Mouse (Mus musculus): ENCODE measurements around the gene Med11. TPM values are rescaled to one million over a fixed set of nuclear protein-coding genes. Genes with fewer than 3 reads are reported as not detected.

The Med11 gene
- polyA plus RNA-seq, 1 experiment from 2014 or later: 40.9 TPM

- H3K9me3 ChIP-seq (ENCODE audit: control insufficient read depth, low read length): no peaks in the 10 kb centered on the region
- H3K4me3 ChIP-seq (ENCODE audit: low read depth, low read length): no peak overlapping the region
- H3K27me3 ChIP-seq (ENCODE audit: control insufficient read depth, insufficient read depth, low read length): no peaks in the 10 kb centered on the region
- no peak overlapping the region for H3K4me2 ChIP-seq (ENCODE audit: low read depth, low read length, severe bottlenecking)
- WGBS: 74% methylated on average over 14 of the region's 14 CpGs
- ATAC-seq (replicated peaks; ENCODE audit: low FRiP score) (no peak), DNase-seq (ENCODE audit: low spot score) (no peak)
- H3K9ac ChIP-seq (ENCODE audit: low read length): no peak overlapping the region
- H3K4me1 ChIP-seq (replicated peaks; ENCODE audit: control insufficient read depth, insufficient read depth, low read length): no peaks in the 10 kb centered on the region
- no peak overlapping the region for H3K27ac ChIP-seq (ENCODE audit: low read depth, low read length)
- H3K36me3 ChIP-seq (ENCODE audit: control insufficient read depth, insufficient read depth, low read length): no peaks in the 10 kb centered on the region
These were observed 48.1 kb downstream of the Med11 start for GRCm38 (mm10) chr11:70499566-70500475.

- WGBS: 92% methylated on average over 1 of the region's 1 CpGs
- ATAC-seq (replicated peaks; ENCODE audit: low FRiP score) (no peak), DNase-seq (ENCODE audit: low spot score) (no peak)
- no peak overlapping the region for H3K4me3 ChIP-seq (ENCODE audit: low read depth, low read length)
- no peaks in the 10 kb centered on the region for H3K9me3 ChIP-seq (ENCODE audit: control insufficient read depth, low read length)
- no peaks in the 10 kb centered on the region for H3K4me1 ChIP-seq (replicated peaks; ENCODE audit: control insufficient read depth, insufficient read depth, low read length)
- H3K9ac ChIP-seq (ENCODE audit: low read length): no peak overlapping the region
- H3K36me3 ChIP-seq (ENCODE audit: control insufficient read depth, insufficient read depth, low read length): no peaks in the 10 kb centered on the region
- no peaks in the 10 kb centered on the region for H3K27me3 ChIP-seq (ENCODE audit: control insufficient read depth, insufficient read depth, low read length)
- no peak overlapping the region for H3K27ac ChIP-seq (ENCODE audit: low read depth, low read length)
- no peak overlapping the region for H3K4me2 ChIP-seq (ENCODE audit: low read depth, low read length, severe bottlenecking)
These were observed 48.7 kb downstream of the Med11 start for GRCm38 (mm10) chr11:70500476-70500812.

- ATAC-seq (replicated peaks; ENCODE audit: low FRiP score): no peak
- 82% methylated on average over 3 of the region's 3 CpGs for WGBS
These were observed 50.3 kb downstream of the Med11 start for GRCm38 (mm10) chr11:70502018-70502417.

More at GRCm38 (mm10) chr11:70502018-70502417, 50.3 kb downstream of the Med11 start:
- H3K27ac ChIP-seq (ENCODE audit: low read depth, low read length): no peak overlapping the region
- no peak overlapping the region for H3K4me2 ChIP-seq (ENCODE audit: low read depth, low read length, severe bottlenecking)
- no peak overlapping the region for H3K9ac ChIP-seq (ENCODE audit: low read length)
- no peaks in the 10 kb centered on the region for H3K4me1 ChIP-seq (replicated peaks; ENCODE audit: control insufficient read depth, insufficient read depth, low read length)
- H3K36me3 ChIP-seq (ENCODE audit: control insufficient read depth, insufficient read depth, low read length): no peaks in the 10 kb centered on the region
- H3K27me3 ChIP-seq (ENCODE audit: control insufficient read depth, insufficient read depth, low read length): no peaks in the 10 kb centered on the region
- H3K9me3 ChIP-seq (ENCODE audit: control insufficient read depth, low read length): no peaks in the 10 kb centered on the region
- DNase-seq (ENCODE audit: low spot score): no peak
- no peak overlapping the region for H3K4me3 ChIP-seq (ENCODE audit: low read depth, low read length)

Small RNA genes lying within 50 kb of the gene (microRNA-seq; reads per million reads assigned to microRNA genes)
- gene Mir7115 (ENCODE audit: insufficient number of aligned reads): not detected

Other genes with a start within 250 kb of the Med11 start
- gene Slc16a11, start 239.2 kb upstream of the Med11 start, polyA plus RNA-seq (2014; fragmentation: Nextera tagmentation; extraction: Ambion mirVana): 0.91 and 1.0 TPM in 2 replicates
- 14.6 and 15.8 TPM in 2 replicates for gene Slc16a13, start 230.9 kb upstream of the Med11 start, polyA plus RNA-seq (2014; fragmentation: Nextera tagmentation; extraction: Ambion mirVana)
- gene Bcl6b, start 222.1 kb upstream of the Med11 start, polyA plus RNA-seq (2014; fragmentation: Nextera tagmentation; extraction: Ambion mirVana): 4.9 and 6.8 TPM in 2 replicates
- 202 and 223 TPM in 2 replicates for gene 0610010K14Rik, start 214.0 kb upstream of the Med11 start, polyA plus RNA-seq (2014; fragmentation: Nextera tagmentation; extraction: Ambion mirVana)
- gene Gm21988, start 212.1 kb upstream of the Med11 start, polyA plus RNA-seq (2014; fragmentation: Nextera tagmentation; extraction: Ambion mirVana): 9.8 and 9.9 TPM in 2 replicates
- gene Rnasek, start 212.1 kb upstream of the Med11 start, polyA plus RNA-seq (2014; fragmentation: Nextera tagmentation; extraction: Ambion mirVana): 97.8 and 110 TPM in 2 replicates
- 2.5 and 2.7 TPM in 2 replicates for gene Alox12, start 196.6 kb upstream of the Med11 start, polyA plus RNA-seq (2014; fragmentation: Nextera tagmentation; extraction: Ambion mirVana)
- not detected in 2 replicates for gene Alox12e, start 129.3 kb upstream of the Med11 start, polyA plus RNA-seq (2014; fragmentation: Nextera tagmentation; extraction: Ambion mirVana)
- gene Alox15, start 99.9 kb upstream of the Med11 start, polyA plus RNA-seq (2014; fragmentation: Nextera tagmentation; extraction: Ambion mirVana): 0.17 and 0.21 TPM in 2 replicates
- 51.0 and 52.2 TPM in 2 replicates for gene Pelp1, start 41.9 kb upstream of the Med11 start, polyA plus RNA-seq (2014; fragmentation: Nextera tagmentation; extraction: Ambion mirVana)
- gene Arrb2, start 19.3 kb upstream of the Med11 start, polyA plus RNA-seq (2014; fragmentation: Nextera tagmentation; extraction: Ambion mirVana): 44.0 and 47.9 TPM in 2 replicates
- gene Zmynd15, start 7.5 kb downstream of the Med11 start, polyA plus RNA-seq (2014; fragmentation: Nextera tagmentation; extraction: Ambion mirVana): 0.21 and 0.27 TPM in 2 replicates
- 0.81 and 1.1 TPM in 2 replicates for gene Cxcl16, start 8.1 kb downstream of the Med11 start, polyA plus RNA-seq (2014; fragmentation: Nextera tagmentation; extraction: Ambion mirVana)
- gene Tm4sf5, start 53.3 kb downstream of the Med11 start, polyA plus RNA-seq (2014; fragmentation: Nextera tagmentation; extraction: Ambion mirVana): 0.91 TPM in 1 of 2 replicates, not detected in the other
- gene Vmo1, start 62.7 kb downstream of the Med11 start, polyA plus RNA-seq (2014; fragmentation: Nextera tagmentation; extraction: Ambion mirVana): not detected in 2 replicates
- 0.35 and 0.56 TPM in 2 replicates for gene Gltpd2, start 67.3 kb downstream of the Med11 start, polyA plus RNA-seq (2014; fragmentation: Nextera tagmentation; extraction: Ambion mirVana)
- gene Psmb6, start 73.4 kb downstream of the Med11 start, polyA plus RNA-seq (2014; fragmentation: Nextera tagmentation; extraction: Ambion mirVana): 812 and 901 TPM in 2 replicates
- not detected in 2 replicates for gene Gm40193, start 81.0 kb downstream of the Med11 start, polyA plus RNA-seq (2014; fragmentation: Nextera tagmentation; extraction: Ambion mirVana)
- gene Pld2, start 88.1 kb downstream of the Med11 start, polyA plus RNA-seq (2014; fragmentation: Nextera tagmentation; extraction: Ambion mirVana): 3.2 and 3.8 TPM in 2 replicates
- 17.7 and 21.1 TPM in 2 replicates for gene Mink1, start 111.0 kb downstream of the Med11 start, polyA plus RNA-seq (2014; fragmentation: Nextera tagmentation; extraction: Ambion mirVana)
- not detected in 2 replicates for gene 4930544D05Rik, start 163.9 kb downstream of the Med11 start, polyA plus RNA-seq (2014; fragmentation: Nextera tagmentation; extraction: Ambion mirVana)
- not detected in 2 replicates for gene Chrne, start 167.3 kb downstream of the Med11 start, polyA plus RNA-seq (2014; fragmentation: Nextera tagmentation; extraction: Ambion mirVana)
- 1.1 and 1.3 TPM in 2 replicates for gene Gp1ba, start 187.2 kb downstream of the Med11 start, polyA plus RNA-seq (2014; fragmentation: Nextera tagmentation; extraction: Ambion mirVana)
- gene Rnf167, start 195.3 kb downstream of the Med11 start, polyA plus RNA-seq (2014; fragmentation: Nextera tagmentation; extraction: Ambion mirVana): 88.0 and 90.0 TPM in 2 replicates
- gene Slc25a11, start 195.6 kb downstream of the Med11 start, polyA plus RNA-seq (2014; fragmentation: Nextera tagmentation; extraction: Ambion mirVana): 129 and 137 TPM in 2 replicates
- gene Pfn1, start 202.7 kb downstream of the Med11 start, polyA plus RNA-seq (2014; fragmentation: Nextera tagmentation; extraction: Ambion mirVana): 1,387 and 1,399 TPM in 2 replicates
- gene Eno3, start 205.3 kb downstream of the Med11 start, polyA plus RNA-seq (2014; fragmentation: Nextera tagmentation; extraction: Ambion mirVana): 16.6 and 17.4 TPM in 2 replicates
- 160 and 167 TPM in 2 replicates for gene Spag7, start 217.5 kb downstream of the Med11 start, polyA plus RNA-seq (2014; fragmentation: Nextera tagmentation; extraction: Ambion mirVana)
- gene Camta2, start 236.2 kb downstream of the Med11 start, polyA plus RNA-seq (2014; fragmentation: Nextera tagmentation; extraction: Ambion mirVana): 10.8 and 11.4 TPM in 2 replicates
- 0.65 and 1.3 TPM in 2 replicates for gene Inca1, start 248.2 kb downstream of the Med11 start, polyA plus RNA-seq (2014; fragmentation: Nextera tagmentation; extraction: Ambion mirVana)
- gene Kif1c, start 248.6 kb downstream of the Med11 start, polyA plus RNA-seq (2014; fragmentation: Nextera tagmentation; extraction: Ambion mirVana): 6.4 and 6.9 TPM in 2 replicates